Mouse (Mus musculus): ENCODE measurements around the gene Dennd1a.
"Not testable (repeated sequence)": the region's sequence is repeated elsewhere in the genome, so short reads cannot be mapped to it uniquely, and the experiment has no call there.

Gene Dennd1a

DNA sequence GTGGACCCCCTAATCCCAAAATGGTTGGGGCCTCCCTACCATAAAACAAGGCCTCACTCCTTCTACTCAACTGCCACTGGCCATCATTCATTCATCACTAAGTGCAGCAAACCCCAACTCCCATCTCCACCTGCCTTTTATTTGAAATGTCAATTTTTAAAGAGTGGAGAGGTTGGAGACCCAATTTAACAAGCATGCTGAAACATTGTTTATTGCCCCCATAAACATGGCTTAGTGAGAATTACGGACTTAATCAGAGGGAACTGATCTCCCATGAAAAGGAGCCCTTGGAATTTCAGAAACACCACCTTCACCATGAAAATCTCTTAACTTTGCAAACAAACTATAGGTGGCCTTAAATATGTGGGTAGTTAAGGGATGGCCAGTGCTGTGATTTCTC is 315.5 kb downstream of the Dennd1a start:
- no peak for DNase-seq (ENCODE audit: low read depth, low spot score)

- DNase-seq (ENCODE audit: low read depth, low spot score) = peak; percentile 6
These were observed 317.3 kb downstream of the Dennd1a start for GRCm38 (mm10) chr2:37969713-37970485.

GRCm38 (mm10) chr2:37964534-37964933 is 322.7 kb downstream of the Dennd1a start:
- no peak for DNase-seq (ENCODE audit: low read depth, low spot score)

DNA sequence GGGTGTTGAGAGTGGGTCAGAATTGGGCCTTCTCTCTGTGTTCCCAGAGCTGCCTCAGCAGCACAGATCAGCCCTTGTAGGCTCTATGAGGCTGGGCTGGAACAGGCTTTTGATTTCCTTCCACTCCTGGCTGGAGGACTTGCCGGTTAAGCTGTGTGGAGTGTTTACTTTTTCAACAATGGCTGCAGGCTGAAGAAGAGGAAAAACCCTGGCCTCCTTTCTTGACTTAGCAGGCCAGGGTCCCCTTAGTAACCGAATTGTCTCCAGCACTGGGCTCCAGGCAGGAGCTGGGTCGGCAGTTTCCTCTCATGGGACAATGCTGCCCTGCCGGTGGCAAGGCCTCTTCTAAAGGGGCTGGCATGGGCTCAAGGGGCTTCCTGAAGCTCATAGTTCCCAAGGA is 323.8 kb downstream of the Dennd1a start:
- DNase-seq (ENCODE audit: low read depth, low spot score) = no peak

GRCm38 (mm10) chr2:37948424-37948823 is 338.8 kb downstream of the Dennd1a start:
- peak; percentile 13 for DNase-seq (ENCODE audit: low read depth, low spot score)

- no peak for DNase-seq (ENCODE audit: low read depth, low spot score)
These were observed 341.4 kb downstream of the Dennd1a start for GRCm38 (mm10) chr2:37945598-37946336.

DNA sequence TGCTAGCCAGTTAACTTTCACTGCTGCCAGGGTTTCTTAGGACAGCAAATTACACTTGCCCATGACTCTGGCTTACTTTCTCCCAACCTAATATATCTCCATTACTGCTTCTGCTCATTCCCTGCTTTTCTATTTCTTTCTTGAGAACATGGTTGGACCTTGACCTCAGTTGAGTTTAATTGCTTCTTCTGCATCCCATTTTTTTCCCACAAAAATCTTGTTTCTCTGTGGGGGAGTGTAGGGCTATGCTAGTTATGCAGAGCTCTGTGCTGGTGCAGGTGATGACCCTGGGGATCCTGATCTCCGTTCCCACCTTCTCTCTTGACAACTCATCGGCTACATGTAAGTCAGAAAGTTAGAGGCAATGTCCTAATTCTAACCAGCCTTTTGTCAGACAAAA is 344.3 kb downstream of the Dennd1a start:
- DNase-seq (ENCODE audit: low read depth, low spot score) = no peak

- DNase-seq (ENCODE audit: low read depth, low spot score) = no peak
These were observed 345.4 kb downstream of the Dennd1a start for GRCm38 (mm10) chr2:37941741-37942140.

DNA sequence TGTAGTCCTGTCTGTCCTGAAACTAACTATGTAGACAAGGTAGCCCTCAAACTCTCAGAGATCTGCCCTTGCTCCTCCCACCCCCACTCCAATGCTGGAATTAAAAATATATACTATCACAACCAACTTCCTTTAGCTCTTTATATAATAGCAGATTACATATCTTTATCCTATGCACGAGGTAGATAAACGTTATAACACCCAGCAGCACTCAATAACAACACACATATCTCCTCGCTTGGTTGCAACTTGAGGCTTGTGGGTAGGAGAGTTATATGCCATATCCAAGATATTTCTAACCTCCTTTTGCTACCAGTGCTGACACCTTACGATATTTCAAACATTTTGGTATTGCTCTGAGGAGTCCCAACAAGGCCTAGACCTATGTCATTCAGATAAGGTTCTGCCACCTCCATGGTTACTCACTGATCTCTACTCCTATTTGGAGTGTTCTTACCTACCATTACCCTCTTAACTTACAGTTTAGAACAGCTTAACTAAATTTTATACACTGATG is 346.3 kb downstream of the Dennd1a start:
- DNase-seq (ENCODE audit: low read depth, low spot score) = no peak

- DNase-seq (ENCODE audit: low read depth, low spot score) = no peak
These were observed 347.2 kb downstream of the Dennd1a start for GRCm38 (mm10) chr2:37939997-37940396.

- DNase-seq (ENCODE audit: low read depth, low spot score) = not testable (repeated sequence)
These were observed 350.3 kb downstream of the Dennd1a start for GRCm38 (mm10) chr2:37936922-37937321.

GRCm38 (mm10) chr2:37932240-37932639 is 354.9 kb downstream of the Dennd1a start:
- DNase-seq (ENCODE audit: low read depth, low spot score) = no peak

DNA sequence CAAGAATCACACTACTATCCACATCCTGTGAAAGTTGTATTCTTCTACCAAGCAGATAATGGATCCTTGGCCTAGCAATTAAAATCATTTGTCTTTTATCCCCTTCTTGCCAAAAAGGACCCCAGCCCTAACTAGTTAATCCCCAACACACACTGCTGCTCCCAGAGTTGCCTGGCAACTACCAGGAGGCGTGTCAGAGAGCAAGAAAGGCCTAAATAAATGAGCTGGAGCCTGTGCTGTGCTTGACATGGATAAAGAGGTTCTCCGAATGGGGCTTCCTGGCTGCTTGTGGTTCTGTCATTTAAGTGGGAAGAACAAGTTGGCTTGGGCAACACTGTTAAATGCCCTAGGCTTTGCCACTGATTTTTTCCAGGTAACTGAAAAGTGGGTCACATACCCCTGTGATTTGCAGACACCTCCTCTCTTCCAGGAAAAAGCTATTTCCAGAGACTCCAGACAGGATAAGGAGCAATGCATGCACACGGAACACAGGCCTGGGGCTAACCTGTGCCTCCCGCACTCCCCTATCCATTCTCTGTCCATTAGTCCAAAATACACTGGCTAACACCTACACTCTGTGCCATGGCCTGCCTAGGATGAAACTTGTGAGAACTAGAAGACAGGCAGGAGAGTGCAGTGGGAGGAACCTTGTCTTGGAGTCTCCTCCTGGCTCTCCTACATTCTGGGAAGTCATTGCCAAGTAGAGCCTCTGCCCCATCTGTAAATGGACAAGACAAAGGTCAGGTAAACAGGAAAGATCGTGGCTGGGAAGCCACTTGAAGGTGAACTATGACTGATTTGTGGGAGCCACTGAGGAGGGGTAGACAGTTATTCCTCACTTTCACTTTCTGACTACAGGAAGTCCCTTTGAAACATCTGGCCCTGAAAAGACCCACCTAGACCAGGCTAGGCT is 355.9 kb downstream of the Dennd1a start:
- DNase-seq (ENCODE audit: low read depth, low spot score) = no peak

DNA sequence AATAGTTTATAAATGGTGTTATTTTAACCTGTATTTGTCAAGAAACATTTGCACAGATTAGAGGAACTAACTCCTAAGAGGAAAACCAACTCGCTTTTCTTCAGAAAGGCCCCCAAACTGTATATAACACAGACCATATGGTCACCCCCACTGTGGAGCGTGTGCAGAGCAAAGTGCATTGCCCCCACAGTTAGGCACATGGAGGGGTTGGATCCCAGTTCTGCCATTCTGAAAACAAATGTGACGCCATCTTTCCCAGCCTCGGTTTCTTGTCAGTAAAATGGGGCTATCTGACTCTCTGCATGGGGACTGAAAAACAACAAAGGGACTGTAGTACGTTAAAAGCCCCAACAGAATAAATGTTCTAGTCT is 361.1 kb downstream of the Dennd1a start:
- no peak for DNase-seq (ENCODE audit: low read depth, low spot score)

DNA sequence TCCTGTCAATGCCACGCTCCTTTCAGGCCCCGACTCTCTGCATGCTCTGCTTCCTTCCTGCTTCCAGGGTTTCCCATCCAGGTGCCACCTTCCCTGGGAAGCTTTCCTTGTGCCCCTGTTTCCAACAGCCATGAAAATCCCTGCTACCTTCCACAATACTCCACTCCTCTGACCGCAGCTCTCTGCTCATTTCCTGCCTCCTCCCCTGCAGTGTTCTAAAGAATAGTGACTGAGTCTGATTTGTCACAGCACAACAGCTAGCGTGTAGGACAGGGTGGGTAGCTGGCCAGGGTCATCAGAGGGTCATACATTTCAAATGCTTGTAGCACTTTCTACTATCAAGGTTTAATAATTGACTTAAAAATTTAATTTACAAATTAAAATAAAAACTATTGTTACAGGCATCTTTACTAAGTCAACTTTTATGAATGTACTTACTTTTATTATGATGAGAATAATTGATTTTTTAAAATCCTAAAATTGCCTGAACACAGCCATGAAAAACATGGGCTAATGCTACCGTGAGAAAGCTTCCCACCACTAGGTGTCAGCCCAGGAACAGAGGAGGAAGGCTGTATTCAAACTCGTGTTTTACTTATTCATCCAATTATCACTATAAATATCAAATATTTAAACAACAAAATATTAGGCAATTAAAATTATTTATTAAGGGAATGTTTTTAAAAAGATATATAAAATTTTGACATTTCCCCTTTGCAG is 361.6 kb downstream of the Dennd1a start:
- DNase-seq (ENCODE audit: low read depth, low spot score) = peak; percentile 68

GRCm38 (mm10) chr2:37908721-37909506 is 378.3 kb downstream of the Dennd1a start:
- no peak for DNase-seq (ENCODE audit: low read depth, low spot score)

DNA sequence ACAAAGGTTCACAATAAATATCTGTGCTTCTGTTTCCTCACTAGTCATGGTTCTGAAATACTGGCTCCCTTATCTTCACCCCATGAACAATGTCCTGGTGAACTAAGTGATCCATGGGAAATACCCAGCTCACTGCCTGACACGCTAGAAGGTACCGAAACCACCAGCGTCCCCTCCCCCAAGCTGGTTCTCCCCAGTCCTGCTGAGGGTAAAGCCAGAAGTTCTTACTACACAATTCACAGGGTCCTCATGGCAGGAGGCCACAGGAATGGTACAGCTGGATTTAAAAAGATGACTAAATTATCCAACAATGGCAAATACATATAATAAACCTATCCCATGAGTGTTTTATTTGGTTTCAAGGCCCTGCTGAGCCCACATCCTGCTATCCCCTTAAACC is 378.9 kb downstream of the Dennd1a start:
- DNase-seq (ENCODE audit: low read depth, low spot score) = no peak

GRCm38 (mm10) chr2:37906261-37906660 is 380.9 kb downstream of the Dennd1a start:
- DNase-seq (ENCODE audit: low read depth, low spot score) = no peak

DNA sequence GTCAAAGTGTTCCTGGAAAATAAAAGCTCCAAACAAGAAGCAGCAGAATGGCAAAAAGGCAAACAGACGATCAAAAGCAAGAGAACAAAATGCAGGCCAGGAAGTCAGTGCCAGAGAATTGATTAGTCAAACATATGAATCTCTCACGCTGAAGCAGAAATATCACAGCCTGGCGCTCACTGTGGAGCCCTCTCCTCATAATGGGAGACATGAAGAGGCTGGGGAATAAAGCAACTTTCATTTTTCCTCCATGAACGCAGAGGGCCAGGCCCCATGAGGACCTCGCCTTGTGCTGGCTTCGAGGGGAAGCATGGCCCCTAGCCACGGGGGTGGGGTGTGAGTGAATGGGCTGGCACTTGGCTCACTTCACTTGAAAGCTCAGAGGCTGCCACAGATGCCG is 383.9 kb downstream of the Dennd1a start:
- no peak for DNase-seq (ENCODE audit: low read depth, low spot score)

DNA sequence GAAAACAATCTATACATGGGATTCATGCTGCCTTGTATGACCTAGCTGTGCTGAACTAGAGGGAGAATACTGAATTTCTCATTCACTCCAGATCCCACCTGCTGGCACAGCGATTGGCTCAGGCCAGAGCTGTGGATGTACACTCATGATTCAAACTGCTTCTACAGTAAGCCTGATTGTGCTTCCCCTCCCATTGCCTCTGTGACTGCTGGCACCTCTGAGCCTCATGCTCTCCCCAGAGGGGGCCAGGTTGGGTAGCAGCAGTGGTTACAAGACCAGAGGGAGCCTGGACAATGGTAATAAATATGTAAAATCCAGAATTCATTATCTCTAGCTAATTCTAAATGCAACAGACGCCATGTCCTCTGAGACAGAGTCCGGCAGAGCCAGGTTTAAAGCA is 404.0 kb downstream of the Dennd1a start:
- no peak for DNase-seq (ENCODE audit: low read depth, low spot score)
